Mouse (Mus musculus): ENCODE measurements around the gene Gtf2h4.

Gtf2h4 gene

DNA sequence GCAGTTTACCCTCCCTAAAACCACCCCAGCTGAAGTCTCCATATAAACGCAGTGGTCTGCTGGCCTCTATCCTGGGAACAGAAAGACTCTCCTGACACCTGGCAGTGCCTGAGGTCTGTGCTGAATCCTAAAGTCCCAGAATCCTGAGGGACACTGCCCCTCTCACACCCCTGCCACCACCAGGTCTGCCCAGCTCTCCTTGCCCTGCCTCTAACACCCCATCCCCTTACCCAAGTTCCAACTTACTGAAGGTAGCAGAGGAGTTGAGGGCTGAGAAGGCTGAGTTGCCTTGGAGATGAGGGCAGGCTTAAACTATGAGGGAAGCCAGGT lies 23.9 kb upstream of the Gtf2h4 start:
- DNase-seq (ENCODE audit: low spot score): no peak

DNA sequence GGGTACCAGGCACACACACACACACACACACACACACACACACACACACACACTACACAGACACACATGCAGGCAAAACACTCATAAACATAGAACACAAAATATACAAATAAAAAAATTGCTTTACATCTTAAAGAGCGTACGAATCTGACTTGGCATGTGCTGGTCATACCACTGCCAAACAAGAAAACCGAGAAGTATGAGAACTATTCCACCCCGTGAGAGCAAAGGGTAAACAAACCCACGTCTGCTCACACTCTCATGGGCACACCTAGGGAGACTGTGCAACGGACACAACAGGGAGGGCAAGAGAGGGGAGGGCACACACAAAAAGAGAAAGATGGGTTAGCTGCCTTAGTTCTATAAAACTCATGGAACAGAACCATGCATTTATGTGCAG lies 23.2 kb upstream of the Gtf2h4 start:
- no peak for DNase-seq (ENCODE audit: low spot score)

DNA sequence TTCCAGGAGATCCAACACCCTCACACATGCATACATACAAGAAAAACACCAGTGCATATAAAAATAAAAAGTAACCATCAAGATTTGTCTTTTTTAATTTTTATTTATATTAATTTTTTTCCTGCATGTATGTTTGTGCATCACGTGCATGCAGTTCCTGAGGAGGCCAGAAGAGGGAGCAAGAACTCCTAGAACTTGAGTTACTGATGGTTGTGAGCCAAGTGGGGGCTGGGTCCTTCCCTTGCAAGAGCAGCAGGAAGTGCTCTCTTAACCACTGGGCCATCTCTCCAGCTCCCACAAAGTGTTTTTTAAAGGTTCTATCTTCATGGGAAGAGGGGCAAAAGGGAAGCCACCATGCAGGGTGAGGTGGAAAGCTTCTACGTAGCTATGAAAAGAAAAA lies 21.8 kb upstream of the Gtf2h4 start:
- DNase-seq (ENCODE audit: low spot score): no peak

DNA sequence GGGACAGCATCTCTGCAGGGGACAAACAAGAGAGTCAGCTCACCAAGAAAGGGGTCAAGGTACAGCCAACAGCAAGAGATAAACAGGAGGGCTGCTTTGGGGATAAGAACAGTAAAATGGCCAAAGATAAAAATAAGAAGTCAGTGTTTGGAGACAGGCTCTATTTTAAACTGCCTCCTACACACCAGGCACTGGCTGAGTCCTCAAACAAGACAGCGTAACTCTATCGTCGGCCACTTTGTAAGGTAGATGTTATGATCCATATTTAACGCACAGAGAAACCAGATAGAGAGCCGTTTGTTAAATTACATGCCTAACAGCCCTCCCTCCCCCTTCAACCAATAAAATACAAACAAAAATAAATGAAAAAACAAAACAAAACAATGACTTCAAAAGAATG lies 20.4 kb upstream of the Gtf2h4 start:
- no peak for DNase-seq (ENCODE audit: low spot score)

DNA sequence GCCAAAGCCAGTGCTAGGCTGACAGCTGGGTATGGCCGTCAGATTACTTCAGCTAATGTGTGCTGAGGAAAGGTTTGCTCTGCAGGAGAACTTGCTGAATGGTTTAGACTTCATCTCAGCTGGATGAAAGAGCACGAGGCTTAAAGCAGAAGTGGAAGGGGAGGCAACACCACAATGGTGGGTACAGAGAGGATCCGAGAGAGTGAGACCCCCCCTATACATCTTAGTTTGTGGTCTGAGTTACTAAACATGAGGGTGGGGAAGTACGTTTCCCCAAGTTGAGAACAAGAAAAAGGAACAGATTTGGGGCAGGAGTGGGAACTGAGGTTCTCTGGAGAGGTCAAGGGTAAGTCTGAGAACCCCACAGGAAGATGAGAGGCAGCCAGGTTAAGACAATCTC lies 18.8 kb upstream of the Gtf2h4 start:
- no peak for DNase-seq (ENCODE audit: low spot score)

DNA sequence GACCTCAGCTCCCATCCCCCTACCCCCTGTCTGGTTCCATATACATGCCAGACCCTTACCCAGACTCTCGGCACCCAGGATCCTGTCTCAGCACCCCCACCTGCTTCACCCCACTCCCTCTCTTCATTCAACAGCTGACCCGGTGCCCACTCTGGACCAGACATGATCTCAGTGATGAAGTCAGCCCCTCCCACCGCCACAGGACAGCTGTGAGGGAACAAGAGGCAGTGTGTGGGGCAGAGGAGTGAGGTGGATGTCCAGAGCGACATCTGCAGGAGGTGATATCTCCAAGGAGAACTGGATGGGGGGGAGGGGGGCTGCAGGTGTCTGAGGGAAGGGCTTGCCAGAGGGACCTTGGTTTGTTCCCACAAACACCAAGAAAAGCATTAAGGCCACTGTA lies 18.3 kb upstream of the Gtf2h4 start:
- no peak for DNase-seq (ENCODE audit: low spot score)

DNA sequence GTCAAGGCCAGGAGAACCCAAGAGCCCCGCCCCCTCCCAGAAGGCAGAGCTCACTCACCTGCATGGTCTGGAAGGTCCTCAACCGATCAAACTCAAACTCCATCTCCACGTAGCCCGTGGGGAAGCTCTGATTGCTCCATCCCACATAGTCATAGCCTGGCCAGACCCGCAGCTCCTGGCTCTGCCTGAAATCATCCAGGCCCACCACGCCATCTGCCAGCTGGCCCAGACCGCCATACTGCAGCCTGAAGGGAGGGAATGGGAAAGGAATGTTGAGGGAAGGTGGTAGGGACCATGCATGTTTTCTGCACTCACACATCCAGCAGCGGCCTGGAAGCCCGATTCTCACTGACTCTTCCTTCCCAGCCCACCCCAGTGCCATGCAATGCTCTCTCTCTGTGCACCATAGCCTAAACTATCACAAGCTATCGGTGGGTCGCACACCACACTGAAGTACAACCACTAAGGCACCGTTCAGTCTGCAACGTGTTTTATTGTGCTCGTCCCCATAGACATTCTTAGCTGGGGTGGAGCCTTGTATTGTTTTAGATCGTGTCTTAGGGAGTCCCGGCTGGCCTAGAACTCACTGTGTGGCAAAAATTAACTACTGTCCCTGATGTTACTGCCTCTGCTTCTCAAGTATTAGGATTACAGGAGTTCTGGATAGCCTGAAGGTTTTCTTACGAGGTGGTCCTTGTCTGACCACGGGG lies 16.6 kb upstream of the Gtf2h4 start:
- DNase-seq (ENCODE audit: low spot score): no peak

DNA sequence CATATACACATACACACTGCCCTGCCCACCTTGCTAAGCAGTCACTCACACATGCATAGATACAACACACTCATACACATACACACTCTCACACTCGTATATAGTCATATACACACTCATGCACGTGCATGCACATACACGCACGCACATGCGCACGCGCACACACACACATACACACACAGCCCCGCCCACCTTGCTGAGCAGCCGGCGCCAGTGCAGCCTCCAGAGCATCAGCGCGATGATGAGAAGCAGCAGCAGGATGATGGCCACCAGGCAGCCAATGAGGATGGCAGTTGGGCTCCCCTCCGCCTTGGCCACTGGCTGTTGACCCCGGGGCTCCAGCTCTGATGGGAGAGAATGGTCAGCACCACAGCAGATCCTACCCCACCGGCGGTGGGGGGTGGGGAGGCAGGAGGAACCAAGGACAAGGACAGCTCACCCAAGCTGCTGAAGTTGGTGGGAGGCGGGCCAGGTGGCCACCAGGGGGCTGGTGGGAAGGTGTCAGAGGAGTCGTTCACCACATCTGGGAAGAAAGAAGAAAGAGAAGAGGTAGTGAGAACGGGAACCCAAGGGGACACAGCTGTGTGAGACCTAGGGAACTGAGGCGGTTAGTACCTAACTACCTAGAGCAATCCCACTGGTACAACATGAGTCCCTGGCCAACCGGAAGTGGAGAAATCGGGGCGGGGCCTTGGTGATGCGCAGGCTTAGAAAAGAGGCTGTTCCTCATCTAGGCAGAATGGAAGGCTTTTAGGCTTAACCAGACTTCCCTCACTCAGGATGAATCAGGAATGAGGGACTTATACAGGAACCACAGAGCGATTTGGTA lies 15.0 kb upstream of the Gtf2h4 start:
- no peak for DNase-seq (ENCODE audit: low spot score)

DNA sequence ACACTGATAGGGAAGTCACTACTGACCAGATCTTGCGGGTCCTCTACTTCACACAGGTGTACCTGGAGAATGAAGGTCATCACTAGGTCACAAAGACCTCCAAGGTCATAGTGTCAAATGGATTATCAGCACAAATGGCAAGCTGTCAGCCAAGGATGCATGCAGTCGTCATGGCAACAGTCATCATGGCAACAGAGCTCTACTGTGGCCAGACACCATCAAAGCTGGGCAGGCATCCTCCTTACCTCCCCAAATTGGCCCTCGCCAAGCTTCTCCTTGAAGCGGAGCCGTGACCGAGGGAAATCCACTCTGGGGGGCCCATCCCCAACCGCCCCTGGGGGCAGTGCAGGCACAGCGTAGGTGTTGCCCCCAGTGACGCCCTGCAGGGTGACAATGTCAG lies 11.5 kb upstream of the Gtf2h4 start:
- no peak for DNase-seq (ENCODE audit: low spot score)

DNA sequence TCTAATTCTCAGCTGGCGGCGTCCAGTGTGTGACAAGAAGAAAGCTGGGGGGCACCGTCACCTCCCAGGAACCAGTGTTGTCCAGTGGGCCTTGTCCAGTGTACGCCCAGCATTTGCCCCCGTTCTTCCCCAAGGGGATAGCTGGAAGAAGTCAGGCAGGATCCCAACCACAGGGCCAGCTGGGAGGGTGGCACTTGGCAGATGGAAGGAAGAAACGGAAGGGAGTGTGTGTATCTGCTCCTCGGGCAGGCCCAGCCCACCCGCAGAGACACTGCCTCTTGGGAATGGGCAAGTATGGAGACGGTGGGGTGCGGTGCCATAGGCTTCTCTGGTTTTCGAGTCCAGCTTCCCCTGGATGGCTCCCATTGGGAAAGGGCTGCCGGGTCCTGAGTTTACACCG lies 8.4 kb upstream of the Gtf2h4 start:
- DNase-seq (ENCODE audit: low spot score): no peak

DNA sequence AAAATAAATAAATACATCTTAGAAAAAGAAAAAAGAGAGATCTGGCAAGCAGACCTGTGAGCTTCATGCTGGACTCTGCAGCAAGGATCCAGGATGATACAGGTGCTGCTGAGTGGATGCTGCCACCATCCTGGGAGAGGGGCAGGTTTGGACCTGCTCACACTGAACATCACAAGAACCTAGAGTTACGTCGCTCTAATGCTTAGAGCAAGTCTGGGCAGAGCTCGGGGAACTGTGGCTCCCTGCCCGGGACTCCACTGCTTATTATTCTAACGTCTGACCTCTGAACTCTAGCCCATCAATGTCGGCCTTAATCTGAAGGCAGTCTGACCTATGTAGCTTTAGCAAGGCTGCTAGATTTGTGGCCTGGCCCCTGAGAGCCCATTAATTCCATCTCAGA lies 7.1 kb upstream of the Gtf2h4 start:
- no peak for DNase-seq (ENCODE audit: low spot score)

DNA sequence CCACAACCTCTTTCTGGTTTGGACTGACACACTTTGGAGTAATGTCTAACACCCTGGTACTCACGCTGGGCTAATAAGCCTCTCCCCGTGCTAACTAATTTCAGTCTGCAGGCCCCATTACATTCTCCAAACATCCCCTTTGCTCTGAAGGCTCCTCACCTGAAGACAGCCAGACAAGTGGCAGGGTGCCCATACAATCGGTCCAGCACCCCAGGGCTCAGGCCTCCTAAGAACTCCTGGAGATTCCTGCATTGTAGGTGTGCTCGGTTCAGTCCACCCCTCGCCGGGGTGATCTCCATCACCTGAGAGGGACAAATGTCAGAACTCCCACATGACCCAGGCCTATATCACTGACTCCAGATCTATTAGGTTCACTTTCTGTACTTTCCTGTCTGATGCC lies 1.0 kb downstream of the Gtf2h4 start:
- no peak for DNase-seq (ENCODE audit: low spot score)

DNA sequence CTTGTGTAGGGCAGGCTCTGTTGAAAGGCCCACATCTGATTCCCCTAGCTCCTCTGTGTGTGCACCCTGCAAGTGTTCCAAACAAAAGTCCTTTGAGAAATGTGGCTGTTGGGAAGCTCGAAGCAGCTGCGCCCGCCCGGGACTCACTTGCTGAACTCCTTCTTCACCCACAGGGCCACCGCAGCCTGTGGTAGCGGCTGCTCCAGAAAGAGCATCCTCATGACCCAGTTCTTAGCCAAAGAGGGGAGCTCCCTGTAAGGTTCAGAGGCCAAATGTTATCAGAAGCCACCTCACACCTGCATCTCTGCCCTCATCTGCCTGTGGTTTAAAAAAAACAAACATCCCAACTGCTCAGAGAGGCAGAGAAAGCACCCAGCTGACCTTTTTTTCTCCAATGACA lies 1.7 kb downstream of the Gtf2h4 start:
- DNase-seq (ENCODE audit: low spot score): no peak

DNA sequence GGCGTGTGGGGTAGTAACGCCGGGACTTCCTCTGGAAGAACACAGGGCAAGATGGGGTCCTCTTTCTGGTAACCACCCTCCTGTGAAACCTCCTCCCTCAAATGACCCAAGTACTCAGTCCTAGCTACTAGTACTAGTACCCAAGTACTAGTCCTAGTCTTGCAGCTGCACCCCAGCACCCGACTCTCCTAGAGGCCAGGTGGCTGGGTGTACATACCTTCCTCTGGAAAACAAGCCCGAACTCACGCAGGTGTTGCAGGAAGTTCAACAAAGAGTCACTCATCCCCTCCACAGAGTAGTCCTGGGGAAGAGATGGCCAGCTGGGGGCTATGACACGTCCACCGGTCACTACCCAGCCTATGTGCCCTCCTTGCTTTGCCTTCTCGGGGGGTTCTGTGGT lies 3.8 kb downstream of the Gtf2h4 start:
- no peak for DNase-seq (ENCODE audit: low spot score)

DNA sequence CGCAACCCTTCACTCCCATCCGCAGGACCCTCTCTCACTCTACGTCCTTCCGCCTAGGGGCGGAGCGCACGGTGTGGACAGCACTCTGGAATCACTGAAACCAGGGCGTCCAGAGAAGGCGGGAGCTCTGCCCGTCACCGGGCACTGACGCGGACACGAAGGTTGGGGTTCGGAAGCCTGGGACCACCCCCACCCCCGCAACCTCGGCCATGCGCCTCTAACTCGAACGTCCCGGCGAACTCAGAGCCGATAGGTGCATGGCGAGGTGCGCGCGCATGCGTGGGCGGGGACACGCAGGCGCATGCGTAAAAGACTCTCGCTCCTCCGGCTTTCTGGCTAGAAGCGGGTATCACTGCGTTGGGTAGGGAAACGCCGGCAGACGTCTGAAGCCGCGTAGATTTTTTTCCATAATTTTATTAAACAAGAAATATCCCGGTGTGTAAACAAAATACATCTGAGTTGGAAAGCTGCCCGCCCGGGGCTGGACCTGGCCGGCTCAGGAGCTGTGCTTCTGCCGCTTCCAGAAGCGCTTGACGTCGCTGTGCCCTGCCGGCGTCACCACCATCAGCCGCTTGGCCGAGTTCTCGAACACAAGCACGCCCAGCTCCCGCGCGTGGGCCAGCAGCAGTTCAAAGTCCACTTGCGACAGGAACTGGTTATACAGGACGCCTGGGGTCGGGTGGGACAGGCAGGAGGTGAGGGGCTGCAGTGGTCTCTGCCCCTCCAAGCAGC lies 6.0 kb downstream of the Gtf2h4 start, which contains the start of gene Vars2:
Vars2 (minus strand) TSS at position 259 of the 732 bp plus-strand sequence.
- DNase-seq (ENCODE audit: low spot score): peak; percentile 89

DNA sequence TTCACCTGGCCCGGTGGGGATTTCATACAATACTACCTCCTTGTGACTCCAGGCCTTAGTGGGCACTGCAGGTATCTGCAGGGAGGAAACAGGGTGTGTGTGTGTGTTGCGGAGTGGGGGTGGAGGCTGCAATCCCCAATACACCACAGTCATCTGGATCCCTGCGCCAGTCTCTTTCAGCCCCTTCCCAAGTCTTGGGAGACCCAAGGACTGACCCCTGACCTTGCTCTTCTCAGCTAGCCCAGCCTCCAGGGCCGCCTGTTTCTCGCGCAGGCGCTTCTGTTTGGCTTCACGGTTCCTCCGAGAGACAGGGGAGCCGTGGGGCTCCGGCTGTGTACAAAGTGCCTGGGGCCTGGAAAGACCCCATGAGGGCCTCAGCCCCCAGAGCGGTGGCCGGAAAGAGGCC lies 6.7 kb downstream of the Gtf2h4 start:
- DNase-seq (ENCODE audit: low spot score): no peak

DNA sequence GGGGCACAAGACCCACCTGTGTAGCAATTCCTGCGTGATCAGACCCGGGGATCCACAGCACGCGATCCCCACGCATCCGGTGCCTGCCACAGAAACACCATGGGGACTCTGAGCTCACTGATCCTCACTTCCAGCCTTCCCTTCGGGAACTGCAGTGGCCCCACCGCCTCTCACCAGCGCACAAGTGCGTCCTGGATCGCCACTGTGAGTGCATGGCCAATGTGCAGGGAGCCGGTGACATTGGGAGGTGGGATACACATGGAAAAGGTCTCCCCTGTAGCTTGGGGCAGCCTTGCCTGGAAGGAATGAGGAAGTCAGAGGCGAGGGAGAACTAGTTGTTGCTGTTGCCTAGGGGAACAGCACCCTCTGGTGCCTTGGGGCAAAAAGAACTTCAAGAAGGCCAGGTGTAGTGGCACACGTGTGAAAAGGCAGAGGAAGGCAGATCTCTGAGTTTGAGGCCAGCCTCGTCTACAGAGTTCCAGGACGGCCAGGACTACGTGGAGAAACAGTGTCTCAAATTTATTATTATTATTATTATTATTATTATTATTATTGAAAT lies 7.5 kb downstream of the Gtf2h4 start:
- DNase-seq (ENCODE audit: low spot score): no peak

DNA sequence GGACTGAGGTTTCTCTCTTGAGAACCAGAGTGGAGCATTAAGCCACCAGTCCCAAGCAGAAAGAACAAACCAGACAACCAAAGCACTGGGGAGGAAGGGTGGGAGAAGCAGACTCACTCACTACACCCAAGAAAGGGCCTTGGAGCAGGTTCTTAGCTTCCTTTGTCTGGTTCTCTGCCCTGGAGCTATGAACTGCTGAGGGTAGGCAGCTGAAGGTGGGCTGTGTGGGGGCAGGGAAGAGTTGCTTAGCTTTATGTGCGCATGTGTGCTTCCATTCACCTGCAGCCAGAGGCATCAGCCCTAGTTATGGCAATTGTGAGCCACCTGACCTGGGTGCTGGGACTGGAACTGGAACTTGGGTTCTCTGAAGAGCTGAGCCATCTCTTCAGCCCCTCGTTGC lies 20.5 kb downstream of the Gtf2h4 start:
- no peak for DNase-seq (ENCODE audit: low spot score)

DNA sequence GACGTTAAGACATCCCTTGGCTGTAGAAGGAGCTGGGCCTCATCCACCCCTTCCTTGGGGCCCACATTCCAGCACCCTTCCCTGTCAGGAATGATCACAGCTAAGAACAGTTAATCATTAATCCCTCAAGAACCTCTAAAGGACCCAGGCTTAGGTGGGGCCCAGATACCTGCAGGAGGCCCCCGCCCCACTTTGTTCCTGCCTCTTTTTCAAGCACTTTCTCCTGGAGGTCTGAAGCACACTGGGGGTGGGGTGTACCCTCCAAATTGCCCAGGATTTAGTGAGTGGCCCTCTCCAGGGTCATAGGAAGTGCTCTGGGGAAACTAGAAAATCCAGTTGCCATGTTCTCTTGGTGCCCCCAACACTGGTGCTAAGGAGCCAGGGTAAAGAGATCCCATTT lies 24.1 kb downstream of the Gtf2h4 start:
- no peak for DNase-seq (ENCODE audit: low spot score)

DNA sequence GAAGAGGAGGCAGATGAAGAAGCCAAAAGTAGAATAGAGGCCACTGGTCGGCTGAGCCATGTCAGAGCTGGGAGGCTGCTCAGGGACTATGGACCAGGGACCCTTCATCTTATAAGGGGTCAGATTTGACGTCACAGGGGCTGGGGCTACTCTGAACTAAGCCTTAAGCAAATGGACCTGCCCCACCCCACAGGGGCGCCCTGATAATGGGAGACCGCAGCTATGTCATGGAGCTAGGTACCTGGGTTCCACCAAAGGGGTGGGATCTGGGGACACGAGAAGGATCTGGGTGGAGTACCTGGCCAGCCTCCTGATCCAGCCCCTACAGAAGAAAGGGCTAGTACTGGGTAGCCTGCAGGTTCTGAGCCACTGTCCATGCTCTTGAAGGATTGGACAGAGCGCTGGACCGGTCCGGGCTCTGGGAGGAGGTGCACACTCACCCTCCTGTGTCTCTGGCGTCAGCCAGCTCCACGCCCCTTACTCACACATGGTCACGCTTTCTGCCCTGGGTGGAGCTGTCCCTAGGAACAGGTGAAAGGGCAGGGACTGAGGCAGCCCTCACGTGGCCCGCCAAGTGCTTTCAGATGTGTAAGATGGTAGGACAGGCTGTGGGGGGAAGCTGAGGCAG lies 29.8 kb downstream of the Gtf2h4 start, which contains the start of gene Mucl3:
Mucl3 (minus strand) TSS at position 87 of the 628 bp plus-strand sequence.
- no peak for DNase-seq (ENCODE audit: low spot score)

DNA sequence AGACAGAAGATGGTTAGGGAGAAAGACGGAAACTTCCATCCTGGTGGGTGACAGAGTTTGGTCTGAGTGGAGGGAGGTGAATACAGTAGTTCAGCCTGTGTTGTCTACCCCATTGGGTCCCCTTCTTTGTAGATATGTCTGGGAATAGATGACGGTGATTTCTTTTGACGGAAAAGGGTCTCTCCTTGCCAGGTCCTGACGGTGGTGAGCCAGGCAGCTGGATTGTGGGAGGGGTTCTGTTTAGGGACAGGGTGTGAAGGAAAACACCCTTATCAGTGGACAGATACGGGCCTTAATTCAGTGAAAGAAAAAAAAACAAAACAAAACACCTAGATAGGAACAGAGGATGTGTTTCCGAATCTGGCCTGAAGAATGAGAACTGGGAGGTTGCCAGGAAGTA lies 34.2 kb downstream of the Gtf2h4 start:
- DNase-seq (ENCODE audit: low spot score): no peak

DNA sequence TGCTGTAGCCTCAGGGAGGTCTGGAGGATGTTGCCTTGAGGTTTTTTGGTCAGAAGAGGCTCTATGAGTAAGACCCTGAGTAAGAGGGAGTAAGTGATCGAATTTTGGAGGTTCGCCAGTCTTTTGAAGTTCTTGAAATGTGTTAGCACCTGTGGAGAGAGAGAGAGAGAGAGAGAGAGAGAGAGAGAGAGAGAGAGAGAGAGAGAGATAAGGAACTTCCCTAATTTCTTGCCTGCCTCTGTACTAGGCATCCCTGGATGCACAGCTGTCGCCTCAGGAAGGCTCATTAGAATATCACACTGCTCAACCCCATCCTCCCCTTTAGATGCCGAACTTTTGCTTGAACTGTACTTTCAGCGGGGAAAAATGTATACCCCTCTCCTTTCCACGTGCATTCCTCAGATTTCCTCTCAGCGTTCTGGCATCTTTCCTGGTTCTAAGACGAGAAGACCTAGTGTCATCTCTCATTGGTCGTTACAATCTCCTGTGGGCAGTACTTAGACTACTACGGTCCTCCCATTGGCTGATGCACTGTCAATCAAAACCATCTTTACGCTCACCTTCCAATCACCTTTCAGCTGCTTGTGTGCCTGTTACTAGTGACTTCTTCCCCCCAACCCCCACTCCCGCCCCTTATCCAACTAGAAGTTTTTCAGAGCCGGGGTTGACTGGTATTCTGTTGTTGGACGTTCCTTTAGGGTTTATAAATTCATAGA lies 34.9 kb downstream of the Gtf2h4 start:
- DNase-seq (ENCODE audit: low spot score): no peak
